Mouse (Mus musculus): ENCODE data around the gene Elmsan1.

GRCm38 (mm10) chr12:84174871-84175270, 43.8 kb downstream of the Elmsan1 start:
- TF ChIP-seq CTCF (IDR thresholded peaks at IDR 0.05; ENCODE audit: low read depth, low read length) (no peak), GATA1 (IDR thresholded peaks at IDR 0.05; ENCODE audit: borderline replicate concordance, low read length) (no peak), POLR2AphosphoS5 (IDR thresholded peaks at IDR 0.05; ENCODE audit: insufficient replicate concordance, low read depth, low read length) (no peak), GATA2 (IDR thresholded peaks at IDR 0.05; ENCODE audit: borderline replicate concordance, low read depth, low read length) (no peak), TAL1 (conservative IDR thresholded peaks at IDR 0.05; ENCODE audit: low read depth, low read length) (no peak)
